18 mouse cellular contexts compared by ENCODE assay signal in the genomic region with DNA sequence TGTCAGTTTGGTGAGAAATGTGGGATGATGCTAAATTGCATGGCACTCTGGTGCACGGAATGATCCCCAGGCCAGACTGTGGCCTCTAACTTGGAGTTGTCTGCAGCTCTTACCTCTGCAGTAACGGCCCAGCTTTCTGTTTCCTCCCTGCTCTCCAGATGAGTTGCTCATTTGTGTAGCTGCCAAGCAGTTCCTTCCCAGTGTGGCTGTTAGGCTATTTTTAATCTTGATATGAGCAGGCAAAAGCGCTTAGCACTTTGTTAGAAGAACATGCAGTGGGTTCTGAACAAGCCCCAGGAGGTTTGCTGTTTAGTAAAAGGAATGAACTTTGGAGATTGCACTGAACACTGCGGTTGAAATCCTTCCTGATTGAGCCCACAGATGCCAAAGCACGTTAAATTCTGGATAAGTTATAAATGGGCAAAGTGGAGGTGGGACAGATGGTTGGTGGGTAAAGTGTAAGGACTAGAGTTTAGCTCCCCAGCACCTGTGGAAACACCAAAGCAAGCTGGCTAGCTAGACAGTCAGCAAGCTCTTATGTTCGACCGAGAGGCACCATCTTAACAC. TPM values are rescaled to one million over a fixed set of nuclear protein-coding genes. Genes with fewer than 3 reads are reported as not detected.
A peak's percentile ranks its signal among the peaks of the same experiment; 100 is the strongest.
DNase-seq lines count a peak whose midpoint lies in the region; ATAC-seq and TF ChIP-seq lines count a peak whose summit lies in the region.
"Had no signal": no experiment of that assay in that cellular context is flagged by ENCODE, and none has a peak within 500 bp of the region (broad histone marks: within the 10 kb centered on the region; RNA-seq: fewer than 3 reads in every experiment).

No protein-coding gene starts in this region.

- no peak for DNase-seq in heart, postnatal 36 days
- DNase-seq in left cerebral cortex, postnatal 14 days (ENCODE audit: low spot score in 2 of 2) = peak; percentile 12 to 57
- no peak for DNase-seq in left cerebral cortex, adult 11 months (ENCODE audit: low spot score)
- DNase-seq in MEL (ENCODE audit: low read depth, low spot score) = peak; percentile 36
- no peak for DNase-seq in liver, embryonic 11.5 days (ENCODE audit: low spot score)
- DNase-seq: cerebellum, adult 9-10 months; embryo, embryonic 11 days; gastrocnemius, postnatal 36 days; kidney, adult 9 months; liver; lung, adult 18-20 months; thymus, adult 18-20 months had no signal

- peak overlapping the region; percentile 40 for H3K27ac ChIP-seq in heart, embryonic 12.5 days (ENCODE audit: poor library complexity, severe bottlenecking)
- no peak overlapping the region for H3K27ac ChIP-seq in MEL (ENCODE audit: control insufficient read depth, low read depth, low read length)
- H3K27ac ChIP-seq in liver, embryonic 11.5 days (ENCODE audit: low read depth, low read length) = no peak overlapping the region
- H3K27ac ChIP-seq: hindbrain, embryonic 13.5 days; midbrain, embryonic 10.5 days; neural tube, embryonic 12.5 days had no signal

- ATAC-seq in heart, embryonic 12.5 days (ENCODE audit: insufficient number of reproducible peaks, low FRiP score) = no peak
- 0 out of 2 replicates have a peak, but pooled peaks have one; percentile 12 for ATAC-seq in common myeloid progenitor, adult 5-6 weeks (replicated peaks; ENCODE audit: low read depth, poor library complexity, severe bottlenecking)
- no peak for ATAC-seq in liver, embryonic 11.5 days (replicated peaks; ENCODE audit: low FRiP score)
- ATAC-seq: forebrain, embryonic 14.5 days had no signal

- peaks cover 15% of the 10 kb centered on the region for H3K79me2 ChIP-seq in MEL (ENCODE audit: control insufficient read depth, insufficient read depth, low read length, poor library complexity)

- 77% methylated on average over 7 of the region's 7 CpGs for WGBS in heart, embryonic 12.5 days
- WGBS in liver, embryonic 11.5 days = 90% methylated on average over 7 of the region's 7 CpGs

- intact Hi-C loops in heart, postnatal 36 days (cut with DNase I) = loop anchor here (5.0 to 10.0 kb wide), 2 partner anchors 354 to 359 kb away; a partner anchor contains a TSS
- intact Hi-C loops in left cerebral cortex, postnatal 14 days (cut with DNase I) = no loop called here

- peaks cover 29% of the 10 kb centered on the region for H3K4me1 ChIP-seq in heart, embryonic 12.5 days (replicated peaks)
- peaks cover 2 to 10% of the 10 kb centered on the region in 2 experiments; a peak in 3 of 4 replicates for H3K4me1 ChIP-seq in MEL (ENCODE audit: control insufficient read depth in 1 of 2, insufficient read depth in 2 of 2, low read length in 2 of 2)
- peaks cover 14% of the 10 kb centered on the region for H3K4me1 ChIP-seq in liver, embryonic 11.5 days (replicated peaks; ENCODE audit: control insufficient read depth, insufficient read depth, low read length)

- no peaks in the 10 kb centered on the region for H3K27me3 ChIP-seq in heart, embryonic 12.5 days (replicated peaks)
- no peaks in the 10 kb centered on the region for H3K27me3 ChIP-seq in MEL (ENCODE audit: control insufficient read depth in 1 of 2, insufficient read depth in 2 of 2, low read length in 2 of 2)
- no peaks in the 10 kb centered on the region for H3K27me3 ChIP-seq in liver, embryonic 11.5 days (replicated peaks; ENCODE audit: control insufficient read depth, insufficient read depth, low read length)
- H3K27me3 ChIP-seq: hindbrain, embryonic 13.5 days; neural tube, embryonic 12.5 days had no signal

- H3K9ac ChIP-seq in heart, embryonic 12.5 days = peak overlapping the region; percentile 17; the same call in 1 of the 2 replicates
- H3K9ac ChIP-seq in MEL (ENCODE audit: control insufficient read depth, low read depth, low read length, poor library complexity, severe bottlenecking) = no peak overlapping the region
- H3K9ac ChIP-seq in liver, embryonic 11.5 days (ENCODE audit: low read depth, low read length) = no peak overlapping the region
- H3K9ac ChIP-seq: hindbrain, embryonic 13.5 days; neural tube, embryonic 12.5 days had no signal

- no peak for TF ChIP-seq CTCF in MEL (IDR thresholded peaks at IDR 0.05 in 2 of 3, conservative IDR thresholded peaks at IDR 0.05 in 1 of 3; ENCODE audit: control insufficient read depth in 1 of 3, insufficient read depth in 1 of 3, low read depth in 2 of 3, low read length in 3 of 3, poor library complexity in 1 of 3, severe bottlenecking in 1 of 3)

- peaks cover 58% of the 10 kb centered on the region for H3K36me3 ChIP-seq in heart, embryonic 12.5 days
- H3K36me3 ChIP-seq in MEL (ENCODE audit: control insufficient read depth in 1 of 2, insufficient read depth in 2 of 2, low read length in 2 of 2) = peaks cover 14 to 24% of the 10 kb centered on the region in 2 experiments
- H3K36me3 ChIP-seq in liver, embryonic 11.5 days (ENCODE audit: control insufficient read depth, insufficient read depth, low read length) = peaks cover 36% of the 10 kb centered on the region

- TF ChIP-seq EP300 in MEL (IDR thresholded peaks at IDR 0.05; ENCODE audit: low read depth in 1 of 2, low read length in 2 of 2) = no peak

- no peak for TF ChIP-seq RAD21 in MEL (IDR thresholded peaks at IDR 0.05; ENCODE audit: low read depth, low read length)

- no peak for TF ChIP-seq POLR2A in MEL (IDR thresholded peaks at IDR 0.05; ENCODE audit: control insufficient read depth in 1 of 2, insufficient read depth in 1 of 2, low read depth in 1 of 2, low read length in 2 of 2, poor library complexity in 1 of 2)

- H3K4me3 ChIP-seq in heart, embryonic 12.5 days = no peak overlapping the region
- H3K4me3 ChIP-seq in MEL (ENCODE audit: control insufficient read depth in 1 of 2, insufficient read depth in 1 of 2, low read depth in 2 of 2, low read length in 2 of 2) = no peak overlapping the region
- H3K4me3 ChIP-seq in liver, embryonic 11.5 days (ENCODE audit: low read depth, low read length) = no peak overlapping the region
- H3K4me3 ChIP-seq: hindbrain, embryonic 13.5 days; midbrain, embryonic 10.5 days; neural tube, embryonic 12.5 days had no signal

- H3K4me2 ChIP-seq in heart, embryonic 12.5 days = no peak overlapping the region
- H3K4me2 ChIP-seq in liver, embryonic 11.5 days = no peak overlapping the region
- H3K4me2 ChIP-seq: hindbrain, embryonic 13.5 days; neural tube, embryonic 12.5 days had no signal

- no peaks in the 10 kb centered on the region for H3K9me3 ChIP-seq in heart, embryonic 12.5 days (replicated peaks)
- H3K9me3 ChIP-seq in MEL (replicated peaks; ENCODE audit: insufficient read depth, low read length) = no peaks in the 10 kb centered on the region
- no peaks in the 10 kb centered on the region for H3K9me3 ChIP-seq in liver, embryonic 11.5 days (ENCODE audit: control insufficient read depth, low read length)
- H3K9me3 ChIP-seq: hindbrain, embryonic 13.5 days; midbrain, embryonic 10.5 days; neural tube, embryonic 12.5 days had no signal

TF ChIP-seq in MEL, 35 proteins besides CTCF, POLR2A, EP300 and RAD21 (continues in another document):
- TF ChIP-seq KAT2A (conservative IDR thresholded peaks at IDR 0.05; ENCODE audit: low read depth, low read length) (no peak), ZKSCAN1 (IDR thresholded peaks at IDR 0.05; ENCODE audit: low read depth, low read length) (no peak), USF1 (IDR thresholded peaks at IDR 0.05; ENCODE audit: low read depth, low read length) (no peak), CHD2 (IDR thresholded peaks at IDR 0.05; ENCODE audit: low read length) (no peak), NELFE (IDR thresholded peaks at IDR 0.05; ENCODE audit: low read depth, low read length) (no peak), MAX (IDR thresholded peaks at IDR 0.05; ENCODE audit: low read length) (no peak), SMC3 (IDR thresholded peaks at IDR 0.05; ENCODE audit: low read depth, low read length) (no peak), ELF1 (IDR thresholded peaks at IDR 0.05; ENCODE audit: low read depth, low read length) (no peak)

RNA-seq across cellular contexts. Expression of a gene that starts 2.8 kb away (rescaled TPM):
- 178 and 181 TPM in 2 replicates for polyA plus RNA-seq in heart, embryonic 12.5 days (2016; fragmentation: Nextera tagmentation; extraction: Ambion mirVana)
- 10 to 100 TPM; 53.8 to 55.3 TPM for total RNA-seq in heart, postnatal 36 days (2021)
- total RNA-seq in left cerebral cortex, postnatal 14 days (2021) = 10 to 100 TPM; 37.6 to 40.8 TPM
- total RNA-seq in MEL (2012; rRNA removed) = 235 and 259 TPM in 2 replicates
- polyA plus RNA-seq in MEL (2012; ENCODE audit: insufficient read depth in 1 of 2, insufficient read length in 2 of 2, low read depth in 1 of 2, low replicate concordance in 2 of 2, missing spikeins in 1 of 2) = 100 to 1,000 TPM in 1 of 2 experiments, not detected in 1; 238 TPM
- total RNA-seq in common myeloid progenitor, adult 5-6 weeks (2017) = 371 and 506 TPM in 2 replicates
- 309 and 318 TPM in 2 replicates for polyA plus RNA-seq in liver, embryonic 11.5 days (2014; fragmentation: Nextera tagmentation; extraction: Ambion mirVana)

RNA-seq across cellular contexts. Expression of a gene that starts 2.8 kb away (rescaled TPM):
- polyA plus RNA-seq in heart, embryonic 12.5 days (2016; fragmentation: Nextera tagmentation; extraction: Ambion mirVana) = 13.4 and 14.4 TPM in 2 replicates
- total RNA-seq in heart, postnatal 36 days (2021) = 10 to 100 TPM; 10.8 to 12.8 TPM
- 10 to 100 TPM; 10.6 TPM for total RNA-seq in left cerebral cortex, postnatal 14 days (2021)
- 12.6 and 15.3 TPM in 2 replicates for total RNA-seq in MEL (2012; rRNA removed)
- 10 to 100 TPM in 1 of 2 experiments, not detected in 1; 15.5 TPM for polyA plus RNA-seq in MEL (2012; ENCODE audit: insufficient read depth in 1 of 2, insufficient read length in 2 of 2, low read depth in 1 of 2, low replicate concordance in 2 of 2, missing spikeins in 1 of 2)
- 79.1 and 83.1 TPM in 2 replicates for total RNA-seq in common myeloid progenitor, adult 5-6 weeks (2017)
- 13.2 and 13.4 TPM in 2 replicates for polyA plus RNA-seq in liver, embryonic 11.5 days (2014; fragmentation: Nextera tagmentation; extraction: Ambion mirVana)

RNA-seq across cellular contexts. Expression of a gene that starts 45.0 kb away (rescaled TPM):
- polyA plus RNA-seq in heart, embryonic 12.5 days (2016; fragmentation: Nextera tagmentation; extraction: Ambion mirVana) = 33.0 and 35.4 TPM in 2 replicates
- 10 to 100 TPM; 28.0 to 28.1 TPM for total RNA-seq in heart, postnatal 36 days (2021)
- 10 to 100 TPM; 23.0 to 26.7 TPM for total RNA-seq in left cerebral cortex, postnatal 14 days (2021)
- total RNA-seq in MEL (2012; rRNA removed) = 17.0 and 22.3 TPM in 2 replicates
- polyA plus RNA-seq in MEL (2012; ENCODE audit: insufficient read depth in 1 of 2, insufficient read length in 2 of 2, low read depth in 1 of 2, low replicate concordance in 2 of 2, missing spikeins in 1 of 2) = 10 to 100 TPM in 1 of 2 experiments, not detected in 1; 23.7 TPM
- total RNA-seq in common myeloid progenitor, adult 5-6 weeks (2017) = 46.2 and 51.9 TPM in 2 replicates
- polyA plus RNA-seq in liver, embryonic 11.5 days (2014; fragmentation: Nextera tagmentation; extraction: Ambion mirVana) = 30.0 and 31.7 TPM in 2 replicates

RNA-seq across cellular contexts. Expression of a gene that starts 45.2 kb away (rescaled TPM):
- 29.4 and 29.6 TPM in 2 replicates for polyA plus RNA-seq in heart, embryonic 12.5 days (2016; fragmentation: Nextera tagmentation; extraction: Ambion mirVana)
- 10 to 100 TPM; 14.6 to 15.4 TPM for total RNA-seq in heart, postnatal 36 days (2021)
- 10 to 100 TPM; 19.0 to 19.5 TPM for total RNA-seq in left cerebral cortex, postnatal 14 days (2021)
- total RNA-seq in MEL (2012; rRNA removed) = 43.5 and 54.8 TPM in 2 replicates
- 10 to 100 TPM in 1 of 2 experiments, not detected in 1; 38.5 TPM for polyA plus RNA-seq in MEL (2012; ENCODE audit: insufficient read depth in 1 of 2, insufficient read length in 2 of 2, low read depth in 1 of 2, low replicate concordance in 2 of 2, missing spikeins in 1 of 2)
- 15.3 and 20.3 TPM in 2 replicates for total RNA-seq in common myeloid progenitor, adult 5-6 weeks (2017)
- polyA plus RNA-seq in liver, embryonic 11.5 days (2014; fragmentation: Nextera tagmentation; extraction: Ambion mirVana) = 47.1 and 47.3 TPM in 2 replicates

Comparison
In these comparisons a context has a peak if more than half of its experiments do, and no peak if none do; other contexts are left out.
1. DNase-seq: peak in left cerebral cortex, postnatal 14 days (2 of 2) and MEL (single experiment); none in heart, postnatal 36 days (0 of 2), left cerebral cortex, adult 11 months (single experiment) and liver, embryonic 11.5 days (single experiment).